Mouse (Mus musculus) liver, embryonic 11.5 days (tissue): ENCODE results near the gene Arhgef5. TPM values are rescaled to one million over a fixed set of nuclear protein-coding genes. Genes with fewer than 3 reads are reported as not detected.

Source experiments
- polyA plus RNA-seq: library from polyadenylated mRNA; unstranded; fragments of >200 nt; fragmentation: Nextera tagmentation; extraction: Ambion mirVana; gene quantifications from 2 replicates; pipeline ENCODE4 v1.2.1, GENCODE M21; 2014

The Arhgef5 gene
- polyA plus RNA-seq, 1 experiment from 2014 or later, result 3.8 TPM

Other genes with a start within 250 kb of the Arhgef5 start
- not detected in 2 replicates for gene Olfr441, start 159.2 kb upstream of the Arhgef5 start, polyA plus RNA-seq
- not detected in 2 replicates for gene Olfr237-ps1, start 119.0 kb upstream of the Arhgef5 start, polyA plus RNA-seq
- not detected in 2 replicates for gene Olfr437, start 102.3 kb upstream of the Arhgef5 start, polyA plus RNA-seq
- gene Olfr13, start 93.4 kb upstream of the Arhgef5 start, polyA plus RNA-seq, result not detected in 2 replicates
- not detected in 2 replicates for gene Olfr435, start 68.4 kb upstream of the Arhgef5 start, polyA plus RNA-seq
- gene Olfr434, start 52.6 kb upstream of the Arhgef5 start, polyA plus RNA-seq, result not detected in 2 replicates
- gene Olfr47, start 34.1 kb upstream of the Arhgef5 start, polyA plus RNA-seq, result not detected in 2 replicates
- gene Nobox, start 44.0 kb downstream of the Arhgef5 start, polyA plus RNA-seq, result not detected in 2 replicates